Mouse (Mus musculus): ENCODE results near the gene Cnot1. TPM values are rescaled to one million over a fixed set of nuclear protein-coding genes. Genes with fewer than 3 reads are reported as not detected.
"Not testable (repeated sequence)": the region's sequence is repeated elsewhere in the genome, so short reads cannot be mapped to it uniquely, and the experiment has no call there.

Cnot1 gene
- total RNA-seq, 2 experiments from 2014 or later = 66.3 to 71.1 TPM

- DNase-seq = no peak
- no peak for TF ChIP-seq CTCF (IDR thresholded peaks at IDR 0.05)
- Histone ChIP-seq H3K4me3 (no peak overlapping the region), H3K27ac (no peak overlapping the region)
- intact Hi-C loops (cut with DNase I) = loop anchor here (5.0 kb wide), 1 partner anchor 176 kb away; the partner anchor contains the start of gene Gins3
These were observed 1.4 kb upstream of the Cnot1 start for GRCm38 (mm10) chr8:95808631-95809030.

GRCm38 (mm10) chr8:95807861-95808260, 597 bp upstream of the Cnot1 start:
- peak overlapping the region; percentile 99 for H3K4me3 ChIP-seq
- intact Hi-C loops (cut with DNase I) = loop anchor here (2.0 to 5.0 kb wide), 2 partner anchors 25 to 176 kb away; partner anchors contain the start of gene Gins3
- peak; percentile 95 for DNase-seq
- peak overlapping the region; percentile 96 for H3K27ac ChIP-seq
- no peak for TF ChIP-seq CTCF (IDR thresholded peaks at IDR 0.05)

GRCm38 (mm10) chr8:95806461-95807191, 638 bp downstream of the Cnot1 start:
- Histone ChIP-seq H3K4me3 (peak overlapping the region; percentile 99), H3K27ac (peak overlapping the region; percentile 96)
- intact Hi-C loops (cut with DNase I) = loop anchor here (2.0 to 5.0 kb wide), 2 partner anchors 24 to 174 kb away; partner anchors contain the start of gene Gins3
- DNase-seq = no peak
- no peak for TF ChIP-seq CTCF (IDR thresholded peaks at IDR 0.05)

- DNase-seq = no peak
- peak overlapping the region; percentile 96; the same call in 1 of the 2 replicates for H3K27ac ChIP-seq
- H3K4me3 ChIP-seq = peak overlapping the region; percentile 99
- no peak for TF ChIP-seq CTCF (IDR thresholded peaks at IDR 0.05)
- intact Hi-C loops (cut with DNase I) = loop anchor here (5.0 kb wide), 1 partner anchor 173 kb away; the partner anchor contains the start of gene Gins3
These were observed 1.8 kb downstream of the Cnot1 start for GRCm38 (mm10) chr8:95805482-95805881.

GRCm38 (mm10) chr8:95802231-95802630, 5.0 kb downstream of the Cnot1 start:
- intact Hi-C loops (cut with DNase I) = no loop called here

GRCm38 (mm10) chr8:95801476-95802064, 5.7 kb downstream of the Cnot1 start:
- DNase-seq = no peak
- TF ChIP-seq CTCF (IDR thresholded peaks at IDR 0.05) = no peak
- Histone ChIP-seq H3K27ac (peak overlapping the region; percentile 12; the same call in 1 of the 2 replicates), H3K4me3 (no peak overlapping the region)
- intact Hi-C loops (cut with DNase I) = no loop called here

More at GRCm38 (mm10) chr8:95802231-95802630, 5.0 kb downstream of the Cnot1 start:
- Histone ChIP-seq H3K4me3 (no peak overlapping the region), H3K27ac (peak overlapping the region; percentile 12; the same call in 1 of the 2 replicates)
- no peak for TF ChIP-seq CTCF (IDR thresholded peaks at IDR 0.05)
- no peak for DNase-seq

GRCm38 (mm10) chr8:95800353-95800752, 6.9 kb downstream of the Cnot1 start:
- intact Hi-C loops (cut with DNase I) = no loop called here
- DNase-seq = no peak
- no peak overlapping the region for H3K27ac ChIP-seq
- no peak for TF ChIP-seq CTCF (IDR thresholded peaks at IDR 0.05)
- no peak overlapping the region for H3K4me3 ChIP-seq

- Histone ChIP-seq H3K4me3 (no peak overlapping the region), H3K27ac (no peak overlapping the region; the same call in 1 of the 2 replicates)
- no peak for TF ChIP-seq CTCF (IDR thresholded peaks at IDR 0.05)
- intact Hi-C loops (cut with DNase I) = no loop called here
- DNase-seq = no peak
These were observed 7.4 kb downstream of the Cnot1 start for GRCm38 (mm10) chr8:95799891-95800290.

GRCm38 (mm10) chr8:95799117-95799516, 8.1 kb downstream of the Cnot1 start:
- no peak overlapping the region for H3K27ac ChIP-seq
- TF ChIP-seq CTCF (IDR thresholded peaks at IDR 0.05) = no peak
- no peak for DNase-seq
- H3K4me3 ChIP-seq = no peak overlapping the region
- intact Hi-C loops (cut with DNase I) = no loop called here

GRCm38 (mm10) chr8:95795333-95796061, 11.8 kb downstream of the Cnot1 start:
- DNase-seq; H3K27ac ChIP-seq; H3K4me3 ChIP-seq; intact Hi-C loops (cut with DNase I): not testable (repeated sequence)

- Histone ChIP-seq H3K27ac (no peak overlapping the region), H3K4me3 (no peak overlapping the region)
- intact Hi-C loops (cut with DNase I) = no loop called here
- no peak for DNase-seq
- TF ChIP-seq CTCF (IDR thresholded peaks at IDR 0.05) = no peak
These were observed 21.7 kb downstream of the Cnot1 start for GRCm38 (mm10) chr8:95785591-95785990.

GRCm38 (mm10) chr8:95782628-95783027, 24.6 kb downstream of the Cnot1 start:
- intact Hi-C loops (cut with DNase I) = loop anchor here (2.0 to 5.0 kb wide), 2 partner anchors 24 to 50 kb away; partner anchors contain the start of gene Cnot1
- DNase-seq = no peak
- H3K4me3 ChIP-seq = no peak overlapping the region
- TF ChIP-seq CTCF (IDR thresholded peaks at IDR 0.05) = peak; percentile 48
- peak overlapping the region; percentile 40; the same call in 1 of the 2 replicates for H3K27ac ChIP-seq
